Mouse (Mus musculus): Measurements from ENCODE around the gene Pkp4. TPM values are rescaled to one million over a fixed set of nuclear protein-coding genes. Genes with fewer than 3 reads are reported as not detected.
A peak's percentile ranks its signal among the peaks of the same experiment; 100 is the strongest.
"Not testable (repeated sequence)": the region's sequence is repeated elsewhere in the genome, so short reads cannot be mapped to it uniquely, and the experiment has no call there.

Gene Pkp4
- total and polyA plus RNA-seq, 3 experiments = 36.8 to 65.8 (median 55.4) TPM

- no peak for DNase-seq
Measured at GRCm38 (mm10) chr2:59339776-59340539, 179.3 kb downstream of the Pkp4 start.

- DNase-seq = no peak
Measured at GRCm38 (mm10) chr2:59340878-59341277, 180.2 kb downstream of the Pkp4 start.

GRCm38 (mm10) chr2:59342591-59343210 is 182.1 kb downstream of the Pkp4 start:
- DNase-seq = no peak

- no peak for DNase-seq
Measured at GRCm38 (mm10) chr2:59343834-59344233, 183.2 kb downstream of the Pkp4 start.

- DNase-seq = no peak
Measured at GRCm38 (mm10) chr2:59344699-59345098, 184.0 kb downstream of the Pkp4 start.

GRCm38 (mm10) chr2:59345141-59345839 is 184.6 kb downstream of the Pkp4 start:
- DNase-seq = no peak

GRCm38 (mm10) chr2:59346443-59346842 is 185.8 kb downstream of the Pkp4 start:
- no peak for DNase-seq

- no peak for DNase-seq
Measured at GRCm38 (mm10) chr2:59348585-59348984, 187.9 kb downstream of the Pkp4 start.

- no peak for DNase-seq
Measured at GRCm38 (mm10) chr2:59350094-59350493, 189.4 kb downstream of the Pkp4 start.

GRCm38 (mm10) chr2:59351303-59352099 is 190.9 kb downstream of the Pkp4 start:
- DNase-seq = no peak

GRCm38 (mm10) chr2:59353821-59354220 is 193.2 kb downstream of the Pkp4 start:
- no peak for DNase-seq

GRCm38 (mm10) chr2:59355531-59356289 is 195.1 kb downstream of the Pkp4 start:
- DNase-seq = peak; percentile 12

- no peak for DNase-seq
Measured at GRCm38 (mm10) chr2:59359760-59360342, 199.2 kb downstream of the Pkp4 start.

- DNase-seq = no peak
Measured at GRCm38 (mm10) chr2:59361350-59361780, 200.7 kb downstream of the Pkp4 start.

GRCm38 (mm10) chr2:59364156-59364842 is 203.6 kb downstream of the Pkp4 start:
- DNase-seq = no peak

- DNase-seq = no peak
Measured at GRCm38 (mm10) chr2:59367191-59367590, 206.5 kb downstream of the Pkp4 start.

- no peak for DNase-seq
Measured at GRCm38 (mm10) chr2:59373113-59373512, 212.5 kb downstream of the Pkp4 start.

- no peak for DNase-seq
Measured at GRCm38 (mm10) chr2:59378096-59378495, 217.4 kb downstream of the Pkp4 start.

- not testable (repeated sequence) for DNase-seq
Measured at GRCm38 (mm10) chr2:59378861-59379260, 218.2 kb downstream of the Pkp4 start.

GRCm38 (mm10) chr2:59383231-59383630 is 222.6 kb downstream of the Pkp4 start:
- DNase-seq = no peak

All from adrenal gland, adult 2 months (tissue).